In the genomic region with DNA sequence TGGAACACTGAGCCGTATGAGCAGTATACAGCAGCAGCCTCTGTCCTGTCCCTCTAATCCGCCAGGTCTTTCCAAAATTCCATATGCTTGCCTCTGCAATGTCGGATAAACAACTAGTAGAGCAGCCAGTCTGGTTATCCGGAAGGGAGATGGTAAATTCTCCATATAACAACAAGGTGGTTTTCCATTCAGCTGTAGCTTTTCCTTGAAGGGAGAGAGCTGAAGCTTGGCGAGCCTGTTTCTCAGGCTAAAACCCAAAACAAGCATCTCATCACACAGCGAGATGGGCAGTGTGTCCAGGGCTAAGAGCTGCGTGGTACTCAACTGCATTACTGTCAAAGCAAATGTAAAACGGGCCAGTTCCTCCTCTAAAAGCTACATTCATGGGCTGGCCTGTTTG, we compare ENCODE assay signal across 20 mouse cellular contexts. TPM values are rescaled to one million over a fixed set of nuclear protein-coding genes. Genes with fewer than 3 reads are reported as not detected.
DNase-seq lines count a peak whose midpoint lies in the region; ATAC-seq lines count a peak whose summit lies in the region.
"Had no signal": no experiment of that assay in that cellular context is flagged by ENCODE, and none has a peak within 500 bp of the region (broad histone marks: within the 10 kb centered on the region; RNA-seq: fewer than 3 reads in every experiment).

No protein-coding gene starts in this region.

- no peaks in the 10 kb centered on the region for H3K27me3 ChIP-seq in forebrain, embryonic 13.5 days
- peaks cover 47% of the 10 kb centered on the region for H3K27me3 ChIP-seq in forebrain, embryonic 10.5 days (ENCODE audit: poor library complexity, severe bottlenecking)
- no peaks in the 10 kb centered on the region for H3K27me3 ChIP-seq in hindbrain, embryonic 14.5 days (ENCODE audit: control insufficient read depth, insufficient read depth, low read length)
- H3K27me3 ChIP-seq in midbrain, embryonic 16.5 days (ENCODE audit: control insufficient read depth, insufficient read depth, low read depth, low read length) = no peaks in the 10 kb centered on the region

- H3K9me3 ChIP-seq in forebrain, embryonic 13.5 days (replicated peaks) = no peaks in the 10 kb centered on the region
- no peaks in the 10 kb centered on the region for H3K9me3 ChIP-seq in forebrain, embryonic 10.5 days
- no peaks in the 10 kb centered on the region for H3K9me3 ChIP-seq in hindbrain, embryonic 14.5 days (ENCODE audit: control insufficient read depth, low read length)
- H3K9me3 ChIP-seq in midbrain, embryonic 16.5 days (replicated peaks; ENCODE audit: control insufficient read depth, low read length, poor library complexity, severe bottlenecking) = no peaks in the 10 kb centered on the region
- H3K9me3 ChIP-seq: embryonic facial prominence, embryonic 12.5 days; heart, embryonic 13.5 days; limb, embryonic 13.5 days had no signal

- peaks cover 24% of the 10 kb centered on the region for H3K4me1 ChIP-seq in forebrain, embryonic 13.5 days
- peaks cover 16% of the 10 kb centered on the region for H3K4me1 ChIP-seq in forebrain, embryonic 10.5 days
- peaks cover 21% of the 10 kb centered on the region for H3K4me1 ChIP-seq in hindbrain, embryonic 14.5 days (replicated peaks; ENCODE audit: control insufficient read depth, insufficient read depth, low read length)
- peaks cover 20% of the 10 kb centered on the region for H3K4me1 ChIP-seq in midbrain, embryonic 16.5 days (ENCODE audit: control insufficient read depth, insufficient read depth, low read length)

- 84% methylated on average over 8 of the region's 8 CpGs for WGBS in forebrain, embryonic 13.5 days
- 81% methylated on average over 8 of the region's 8 CpGs for WGBS in forebrain, embryonic 10.5 days
- 74% methylated on average over 8 of the region's 8 CpGs for WGBS in hindbrain, embryonic 14.5 days
- 78% methylated on average over 8 of the region's 8 CpGs for WGBS in midbrain, embryonic 16.5 days

- no peak overlapping the region for H3K4me3 ChIP-seq in forebrain, embryonic 13.5 days
- H3K4me3 ChIP-seq in forebrain, embryonic 10.5 days = no peak overlapping the region
- H3K4me3 ChIP-seq in hindbrain, embryonic 14.5 days (replicated peaks; ENCODE audit: low read length) = peak overlapping the region; percentile 94
- peak overlapping the region; percentile 83; the same call in 1 of the 2 replicates for H3K4me3 ChIP-seq in midbrain, embryonic 16.5 days (ENCODE audit: low read depth, low read length)
- H3K4me3 ChIP-seq: embryonic facial prominence, embryonic 12.5 days; heart, embryonic 13.5 days; limb, embryonic 13.5 days; myocyte had no signal

- ATAC-seq in forebrain, embryonic 13.5 days = no peak
- ATAC-seq in hindbrain, embryonic 14.5 days (ENCODE audit: low FRiP score) = no peak
- no peak for ATAC-seq in midbrain, embryonic 16.5 days
- ATAC-seq: intestine, embryonic 16.5 days; lung, postnatal 0 days had no signal

- no peaks in the 10 kb centered on the region for H3K36me3 ChIP-seq in forebrain, embryonic 13.5 days (ENCODE audit: poor library complexity, severe bottlenecking)
- H3K36me3 ChIP-seq in forebrain, embryonic 10.5 days (replicated peaks) = no peaks in the 10 kb centered on the region
- H3K36me3 ChIP-seq in hindbrain, embryonic 14.5 days (replicated peaks; ENCODE audit: control insufficient read depth, insufficient read depth) = peaks cover 15% of the 10 kb centered on the region
- peaks cover 7% of the 10 kb centered on the region for H3K36me3 ChIP-seq in midbrain, embryonic 16.5 days (ENCODE audit: control insufficient read depth, insufficient read depth, low read length)
- H3K36me3 ChIP-seq: embryonic facial prominence, embryonic 12.5 days; heart, embryonic 13.5 days; limb, embryonic 13.5 days had no signal

- 0 out of 2 replicates have a peak overlapping the region, but pooled peaks have one; percentile 90 for H3K9ac ChIP-seq in forebrain, embryonic 13.5 days
- H3K9ac ChIP-seq in hindbrain, embryonic 14.5 days = peak overlapping the region; percentile 96
- peak overlapping the region; percentile 87; the same call in 1 of the 2 replicates for H3K9ac ChIP-seq in midbrain, embryonic 16.5 days (ENCODE audit: low read depth, low read length)
- H3K9ac ChIP-seq: embryonic facial prominence, embryonic 12.5 days; heart, embryonic 13.5 days; limb, embryonic 13.5 days; liver, embryonic 14.5 days had no signal

- H3K4me2 ChIP-seq in forebrain, embryonic 13.5 days = peak overlapping the region; percentile 81
- peak overlapping the region; percentile 71 for H3K4me2 ChIP-seq in hindbrain, embryonic 14.5 days (replicated peaks)
- H3K4me2 ChIP-seq in midbrain, embryonic 16.5 days (ENCODE audit: low read length) = peak overlapping the region; percentile 74
- H3K4me2 ChIP-seq: embryonic facial prominence, embryonic 12.5 days; heart, embryonic 13.5 days; limb, embryonic 13.5 days had no signal

- no peak for DNase-seq in forebrain, embryonic 10.5 days (ENCODE audit: extremely low spot score, low spot score)
- DNase-seq in brain, adult 2 months (ENCODE audit: low read depth, low spot score) = peak; percentile 43
- no peak for DNase-seq in hindbrain, embryonic 14.5 days (ENCODE audit: low spot score)
- DNase-seq in gastrocnemius, postnatal 10 days = no peak
- no peak for DNase-seq in yolk sac, embryonic 10.5 days (ENCODE audit: low spot score)
- no peak for DNase-seq in lung, postnatal 14 days
- DNase-seq: adrenal gland, adult 8-10 months; cerebellum, adult 11 months; heart, adult 11 months; heart, postnatal 36 days had no signal

- H3K27ac ChIP-seq in forebrain, embryonic 13.5 days = no peak overlapping the region
- H3K27ac ChIP-seq in forebrain, embryonic 10.5 days = no peak overlapping the region
- H3K27ac ChIP-seq in hindbrain, embryonic 14.5 days = no peak overlapping the region
- no peak overlapping the region for H3K27ac ChIP-seq in midbrain, embryonic 16.5 days (ENCODE audit: low read length)
- H3K27ac ChIP-seq: embryonic facial prominence, embryonic 12.5 days; heart, embryonic 13.5 days; kidney, postnatal 0 days; limb, embryonic 13.5 days; liver, embryonic 14.5 days had no signal

RNA-seq across cellular contexts. Expression of gene Bsn, which starts 1.7 kb away (rescaled TPM):
- 4.7 TPM in 2 replicates for polyA plus RNA-seq in forebrain, embryonic 13.5 days (2015; fragmentation: Nextera tagmentation; extraction: Ambion mirVana)
- 0.82 and 1.2 TPM in 2 replicates for polyA plus RNA-seq in forebrain, embryonic 10.5 days (2016; fragmentation: Nextera tagmentation; extraction: Ambion mirVana)
- 15.4 and 15.7 TPM in 2 replicates for polyA plus RNA-seq in hindbrain, embryonic 14.5 days (2014; fragmentation: Nextera tagmentation; extraction: Ambion mirVana)
- polyA plus RNA-seq in midbrain, embryonic 16.5 days (2015; fragmentation: Nextera tagmentation; extraction: Ambion mirVana) = 8.6 and 10.1 TPM in 2 replicates
- total RNA-seq in gastrocnemius, postnatal 10 days (2021) = under 1 TPM; 0.47 to 0.54 TPM

Comparison
In these comparisons a context has a peak if more than half of its experiments do, and no peak if none do; other contexts are left out.
1. H3K4me3 ChIP-seq: peak in hindbrain, embryonic 14.5 days (single experiment) and midbrain, embryonic 16.5 days (single experiment); none in forebrain, embryonic 13.5 days (single experiment) and forebrain, embryonic 10.5 days (single experiment).
2. Peak in every context shown above with its lines, with median percentiles within 50 percentile points of each other: H3K4me2 ChIP-seq and H3K9ac ChIP-seq.